Mouse (Mus musculus): ENCODE measurements around the gene Dll4.

Gene Dll4

DNA sequence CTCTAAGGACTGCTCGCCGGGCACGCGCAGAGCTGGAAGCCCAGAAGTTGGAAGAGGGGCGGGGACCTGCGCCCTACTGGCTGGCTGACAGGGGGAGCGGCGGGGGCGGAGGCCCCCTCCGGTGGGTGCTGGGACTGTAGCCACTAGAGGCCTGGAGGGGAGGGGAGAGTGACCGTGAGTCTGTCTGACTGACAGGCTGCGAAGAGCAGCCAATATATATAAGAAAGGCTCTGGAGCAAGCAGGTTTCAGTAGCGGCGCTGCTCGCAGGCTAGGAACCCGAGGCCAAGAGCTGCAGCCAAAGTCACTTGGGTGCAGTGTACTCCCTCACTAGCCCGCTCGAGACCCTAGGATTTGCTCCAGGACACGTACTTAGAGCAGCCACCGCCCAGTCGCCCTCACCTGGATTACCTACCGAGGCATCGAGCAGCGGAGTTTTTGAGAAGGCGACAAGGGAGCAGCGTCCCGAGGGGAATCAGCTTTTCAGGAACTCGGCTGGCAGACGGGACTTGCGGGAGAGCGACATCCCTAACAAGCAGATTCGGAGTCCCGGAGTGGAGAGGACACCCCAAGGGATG lies at the start of gene Dll4:
Gene Dll4 (plus strand): TSS at position 217 of the 576 bp plus-strand sequence.
- no peak for ATAC-seq (ENCODE audit: insufficient number of reproducible peaks, low FRiP score, low TSS enrichment)

DNA sequence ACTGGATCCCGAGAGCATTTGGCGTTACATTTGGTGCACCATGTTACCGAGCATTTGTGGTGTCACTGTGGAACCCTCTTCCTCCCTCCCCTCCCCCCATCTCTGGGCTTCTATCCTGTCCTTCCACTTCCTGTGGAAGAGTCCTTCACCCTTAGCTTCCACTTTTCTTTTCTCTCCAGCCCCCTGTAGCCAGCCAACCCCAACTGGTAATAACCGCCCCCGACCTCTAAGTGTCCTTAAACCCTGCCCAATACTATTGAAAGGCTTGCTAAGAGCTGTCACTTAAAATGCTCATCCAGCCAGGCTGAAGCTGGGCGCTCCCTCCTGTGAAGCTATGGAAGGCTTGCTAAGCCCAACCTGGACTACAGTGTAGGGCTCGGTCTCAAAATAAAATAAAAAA lies 48.7 kb upstream of the Dll4 start:
- no peak for ATAC-seq (ENCODE audit: insufficient number of reproducible peaks, low FRiP score, low TSS enrichment)

DNA sequence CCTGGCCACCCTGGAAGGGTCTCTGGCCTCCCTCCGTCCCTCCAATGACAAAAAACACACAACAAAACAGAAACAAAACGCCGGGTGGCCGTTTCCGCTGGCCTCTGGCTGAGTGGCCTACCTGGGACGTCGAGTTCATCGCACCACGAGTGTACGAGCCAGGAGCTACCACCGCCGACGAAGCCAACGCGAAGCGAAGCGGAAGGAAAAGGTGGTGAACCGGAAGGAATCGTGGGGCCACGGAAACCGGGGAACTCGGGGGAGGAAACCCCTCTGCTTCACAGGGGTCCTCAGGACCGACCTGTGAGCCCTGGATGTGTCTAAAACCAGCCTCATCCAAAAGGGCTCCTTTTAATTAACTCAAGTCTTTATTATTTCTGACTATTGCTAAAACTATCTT lies 47.8 kb upstream of the Dll4 start:
- ATAC-seq (ENCODE audit: insufficient number of reproducible peaks, low FRiP score, low TSS enrichment), result no peak

DNA sequence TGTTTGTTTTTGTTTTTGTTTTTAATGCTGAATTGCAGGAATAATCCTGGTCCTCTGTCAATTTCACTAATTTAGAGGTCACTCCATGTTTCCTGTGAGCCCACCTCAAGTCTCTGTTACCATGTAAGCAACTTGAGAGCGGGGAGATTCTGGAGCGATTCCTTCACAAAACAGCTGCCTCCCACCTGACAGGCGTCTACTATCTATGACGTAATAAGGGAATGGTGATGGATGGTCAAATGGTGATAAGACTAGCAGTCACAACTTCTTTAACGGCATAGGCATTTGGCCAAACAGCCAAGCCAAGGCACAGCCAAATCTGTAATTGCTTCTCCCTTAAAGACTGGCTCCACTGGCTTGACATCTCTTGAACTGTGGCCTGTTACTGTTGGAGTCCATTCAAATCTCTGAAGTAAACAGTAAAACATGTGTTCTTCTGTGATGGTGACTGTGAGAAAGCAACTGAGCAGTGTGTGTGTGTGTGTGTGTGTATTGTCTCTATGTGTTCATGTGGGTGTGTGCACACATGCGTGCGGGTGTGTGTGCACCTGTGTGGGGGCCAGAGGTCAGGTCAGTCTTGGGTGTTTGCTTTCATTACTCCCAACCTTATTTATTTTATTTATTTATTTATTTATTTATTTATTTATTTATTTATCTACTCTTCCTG lies 43.6 kb upstream of the Dll4 start:
- no peak for ATAC-seq (ENCODE audit: insufficient number of reproducible peaks, low FRiP score, low TSS enrichment)

DNA sequence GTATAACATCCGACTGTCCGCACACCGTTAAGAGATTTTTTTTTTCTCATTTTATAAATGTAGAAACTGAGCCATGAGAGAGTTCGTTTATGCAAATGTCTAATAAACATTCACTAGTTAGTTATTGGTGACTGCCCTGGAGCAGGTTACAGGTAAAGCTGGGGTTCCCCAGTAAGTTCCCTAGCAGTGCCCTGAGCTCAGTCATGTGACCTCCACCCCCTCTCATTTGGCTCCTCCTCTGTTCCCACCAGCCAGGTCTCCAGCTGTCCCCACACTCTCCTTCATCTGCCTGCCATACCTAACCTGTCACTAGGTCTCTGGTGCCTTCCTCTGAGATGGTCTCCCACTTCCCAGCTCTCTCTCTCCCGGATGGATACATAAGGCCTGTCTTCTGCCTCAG lies 38.2 kb upstream of the Dll4 start:
- ATAC-seq (ENCODE audit: insufficient number of reproducible peaks, low FRiP score, low TSS enrichment), result no peak

DNA sequence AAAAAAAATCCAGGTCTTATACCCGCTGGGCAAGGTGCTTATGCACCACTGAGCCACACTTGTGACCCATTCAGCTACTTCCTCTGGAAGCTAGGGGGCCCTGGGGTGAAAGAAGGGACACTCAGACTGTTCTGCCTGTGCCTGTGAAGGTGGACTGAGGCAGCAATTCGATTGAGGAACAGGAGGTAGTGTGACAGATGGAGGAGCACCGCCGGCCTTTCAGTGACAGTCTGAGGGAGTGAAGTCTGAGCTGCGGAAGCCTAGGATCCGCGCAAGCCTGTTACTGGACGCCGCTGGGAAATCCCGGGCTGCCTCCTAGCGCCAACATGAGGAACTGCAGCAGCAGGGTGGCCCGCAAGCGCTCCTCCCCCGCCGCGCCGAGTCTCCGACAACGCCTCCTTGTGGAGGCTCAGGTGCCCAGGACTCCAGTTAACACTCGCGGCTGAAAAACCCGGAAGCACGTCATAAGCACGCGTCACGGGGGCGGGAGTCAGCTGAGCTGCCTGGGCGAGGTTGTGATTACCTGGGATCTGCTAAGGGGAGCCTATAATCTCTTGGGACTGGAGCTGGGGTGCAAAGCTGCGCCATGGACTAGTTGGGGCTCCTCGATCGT lies 37.2 kb upstream of the Dll4 start, which contains the start of gene Vps18:
Gene Vps18 (plus strand): TSS at position 471 of the 613 bp plus-strand sequence.
- ATAC-seq (ENCODE audit: insufficient number of reproducible peaks, low FRiP score, low TSS enrichment), result peak; percentile 92

DNA sequence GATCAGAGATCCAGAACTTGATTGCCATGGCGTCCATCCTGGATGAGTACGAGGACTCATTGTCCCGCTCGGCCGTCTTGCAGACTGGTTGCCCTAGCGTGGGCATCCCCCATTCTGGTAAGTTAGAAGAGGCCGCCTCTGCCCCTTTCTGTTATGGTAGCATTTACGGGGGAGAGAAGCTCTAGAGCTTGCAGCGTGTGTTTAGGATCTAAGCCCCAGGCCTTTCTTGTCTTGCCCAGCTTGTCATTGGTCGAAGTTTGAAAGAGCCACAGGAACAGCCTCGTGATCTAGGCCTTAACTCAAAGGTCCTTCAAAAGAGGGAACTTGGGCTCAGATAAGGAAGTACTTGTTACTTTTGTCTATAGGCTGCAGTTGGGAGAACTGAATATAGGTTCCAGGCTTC lies 36.6 kb upstream of the Dll4 start:
- ATAC-seq (ENCODE audit: insufficient number of reproducible peaks, low FRiP score, low TSS enrichment), result no peak

DNA sequence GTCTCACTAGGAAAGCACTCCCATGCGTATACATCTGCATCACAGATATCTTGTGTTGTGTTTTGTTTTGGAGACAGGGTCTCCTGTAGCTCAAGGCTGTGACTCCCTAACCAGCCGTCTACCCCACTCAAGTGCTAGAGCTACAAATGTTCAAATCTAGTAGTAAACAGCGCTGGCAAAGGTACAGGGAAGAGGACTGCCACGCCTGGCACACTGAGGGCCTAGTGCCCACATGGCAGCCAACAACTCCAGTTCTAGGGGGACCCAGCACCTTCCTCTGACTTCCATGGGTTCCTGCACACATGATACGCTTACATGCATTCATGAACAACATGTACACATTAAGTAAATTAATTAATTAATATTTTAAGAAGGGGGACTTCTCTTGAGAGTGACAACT lies 33.3 kb upstream of the Dll4 start:
- no peak for ATAC-seq (ENCODE audit: insufficient number of reproducible peaks, low FRiP score, low TSS enrichment)

DNA sequence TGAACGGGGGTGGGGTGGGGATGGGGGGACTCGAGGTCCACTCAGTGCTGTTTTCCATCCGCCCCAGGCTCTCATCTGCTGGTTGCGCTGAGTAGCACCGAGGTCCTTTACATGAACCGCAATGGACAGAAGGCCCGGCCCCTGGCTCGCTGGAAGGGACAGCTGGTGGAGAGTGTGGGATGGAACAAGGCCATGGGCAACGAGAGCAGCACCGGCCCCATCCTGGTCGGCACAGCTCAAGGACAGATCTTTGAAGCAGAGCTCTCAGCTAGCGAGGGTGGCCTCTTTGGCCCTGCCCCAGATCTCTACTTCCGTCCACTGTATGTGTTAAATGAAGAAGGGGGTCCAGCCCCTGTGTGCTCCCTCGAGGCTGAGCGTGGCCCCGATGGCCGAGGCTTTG lies 32.7 kb upstream of the Dll4 start:
- peak; percentile 38 for ATAC-seq (ENCODE audit: insufficient number of reproducible peaks, low FRiP score, low TSS enrichment)

DNA sequence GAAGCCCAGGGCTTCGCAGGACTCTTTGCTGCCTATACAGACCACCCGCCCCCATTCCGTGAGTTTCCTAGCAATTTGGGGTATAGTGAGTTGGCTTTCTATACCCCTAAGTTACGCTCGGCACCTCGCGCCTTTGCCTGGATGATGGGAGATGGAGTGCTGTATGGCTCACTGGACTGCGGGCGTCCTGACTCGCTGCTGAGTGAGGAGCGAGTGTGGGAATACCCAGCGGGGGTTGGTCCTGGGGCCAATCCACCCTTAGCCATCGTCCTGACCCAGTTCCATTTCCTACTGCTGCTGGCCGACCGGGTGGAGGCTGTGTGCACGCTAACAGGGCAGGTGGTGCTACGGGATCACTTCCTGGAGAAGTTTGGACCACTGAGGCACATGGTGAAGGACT lies 32.3 kb upstream of the Dll4 start:
- ATAC-seq (ENCODE audit: insufficient number of reproducible peaks, low FRiP score, low TSS enrichment), result no peak

DNA sequence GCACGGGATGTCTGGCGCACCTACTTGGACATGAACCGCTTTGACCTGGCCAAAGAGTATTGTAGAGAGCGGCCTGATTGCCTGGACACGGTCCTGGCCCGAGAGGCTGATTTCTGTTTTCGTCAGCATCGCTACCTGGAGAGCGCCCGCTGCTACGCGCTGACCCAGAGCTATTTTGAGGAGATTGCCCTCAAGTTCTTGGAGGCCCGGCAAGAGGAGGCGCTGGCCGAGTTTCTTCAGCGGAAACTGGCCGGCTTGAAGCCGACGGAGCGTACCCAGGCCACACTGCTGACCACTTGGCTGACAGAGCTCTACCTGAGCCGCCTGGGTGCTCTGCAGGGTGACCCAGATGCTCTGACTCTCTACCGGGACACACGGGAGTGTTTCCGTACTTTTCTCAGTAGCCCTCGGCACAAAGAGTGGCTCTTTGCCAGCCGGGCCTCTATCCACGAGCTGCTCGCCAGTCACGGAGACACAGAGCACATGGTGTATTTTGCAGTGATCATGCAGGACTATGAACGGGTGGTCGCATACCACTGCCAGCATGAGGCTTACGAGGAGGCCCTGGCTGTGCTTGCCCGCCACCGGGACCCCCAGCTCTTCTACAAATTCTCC lies 31.7 kb upstream of the Dll4 start:
- peak; percentile 21; the same call in 1 of the 2 replicates for ATAC-seq (ENCODE audit: insufficient number of reproducible peaks, low FRiP score, low TSS enrichment)

DNA sequence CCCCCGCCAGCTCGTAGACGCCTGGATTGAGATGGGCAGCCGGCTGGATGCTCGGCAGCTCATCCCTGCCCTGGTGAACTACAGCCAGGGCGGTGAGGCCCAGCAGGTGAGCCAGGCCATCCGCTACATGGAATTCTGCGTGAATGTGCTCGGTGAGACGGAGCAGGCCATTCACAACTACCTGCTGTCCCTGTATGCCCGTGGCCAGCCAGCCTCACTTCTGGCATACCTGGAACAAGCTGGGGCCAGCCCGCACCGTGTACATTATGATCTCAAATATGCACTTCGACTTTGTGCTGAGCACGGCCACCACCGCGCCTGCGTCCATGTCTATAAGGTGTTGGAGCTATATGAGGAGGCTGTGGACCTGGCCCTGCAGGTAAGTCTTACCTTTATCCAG lies 31.2 kb upstream of the Dll4 start:
- peak; percentile 7; the same call in 1 of the 2 replicates for ATAC-seq (ENCODE audit: insufficient number of reproducible peaks, low FRiP score, low TSS enrichment)

DNA sequence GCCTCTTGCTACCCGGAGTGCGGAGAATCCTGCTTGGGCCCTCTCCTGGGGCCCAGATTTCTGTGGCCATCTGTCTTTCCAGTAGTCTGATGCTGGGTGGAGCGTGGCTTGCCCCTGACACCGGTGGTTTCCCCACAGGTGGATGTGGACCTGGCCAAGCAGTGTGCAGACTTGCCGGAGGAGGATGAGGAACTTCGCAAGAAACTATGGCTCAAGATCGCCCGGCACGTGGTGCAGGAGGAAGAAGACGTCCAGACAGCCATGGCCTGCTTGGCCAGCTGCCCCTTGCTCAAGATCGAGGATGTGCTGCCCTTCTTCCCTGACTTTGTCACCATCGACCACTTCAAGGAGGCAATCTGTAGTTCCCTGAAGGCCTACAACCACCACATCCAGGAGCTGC lies 28.8 kb upstream of the Dll4 start:
- ATAC-seq (ENCODE audit: insufficient number of reproducible peaks, low FRiP score, low TSS enrichment), result no peak

DNA sequence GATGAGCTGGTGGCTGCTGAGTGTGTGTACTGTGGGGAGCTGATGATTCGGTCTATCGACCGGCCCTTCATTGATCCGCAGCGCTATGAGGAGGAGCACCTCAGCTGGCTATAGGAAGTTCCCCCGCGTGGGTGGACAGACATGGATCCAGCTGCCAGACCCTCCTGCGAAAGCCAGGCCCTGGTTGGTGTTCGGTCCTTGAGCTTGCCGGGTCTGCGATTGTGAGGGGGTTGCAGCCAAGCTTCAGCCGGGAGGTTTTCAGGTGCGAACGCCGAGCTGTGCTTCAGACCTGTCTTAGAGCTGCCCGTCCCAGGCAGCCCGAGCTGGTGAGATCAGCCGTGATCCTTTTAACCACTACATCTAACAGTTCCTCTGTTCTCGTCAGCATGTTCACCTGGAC lies 28.1 kb upstream of the Dll4 start:
- no peak for ATAC-seq (ENCODE audit: insufficient number of reproducible peaks, low FRiP score, low TSS enrichment)

DNA sequence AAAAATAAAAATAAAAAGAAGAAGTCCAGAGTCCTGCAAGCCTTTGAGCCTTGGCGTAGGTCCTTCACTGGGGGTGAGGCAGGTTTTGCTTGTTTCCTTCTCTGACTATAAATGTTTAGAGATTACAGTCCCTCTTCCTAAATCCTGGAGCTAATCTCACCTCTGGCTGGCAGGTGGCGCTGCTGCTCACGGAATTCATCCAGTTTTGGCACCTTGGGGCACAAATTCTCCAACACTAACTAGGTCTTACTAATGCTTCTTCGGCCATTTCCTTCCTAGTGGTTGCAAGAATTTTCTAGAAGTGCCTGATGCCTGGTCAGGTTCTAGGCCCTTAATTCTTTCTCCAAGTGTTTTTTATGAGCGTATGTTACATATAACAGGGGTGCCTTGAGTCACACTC lies 27.3 kb upstream of the Dll4 start:
- ATAC-seq (ENCODE audit: insufficient number of reproducible peaks, low FRiP score, low TSS enrichment), result no peak

DNA sequence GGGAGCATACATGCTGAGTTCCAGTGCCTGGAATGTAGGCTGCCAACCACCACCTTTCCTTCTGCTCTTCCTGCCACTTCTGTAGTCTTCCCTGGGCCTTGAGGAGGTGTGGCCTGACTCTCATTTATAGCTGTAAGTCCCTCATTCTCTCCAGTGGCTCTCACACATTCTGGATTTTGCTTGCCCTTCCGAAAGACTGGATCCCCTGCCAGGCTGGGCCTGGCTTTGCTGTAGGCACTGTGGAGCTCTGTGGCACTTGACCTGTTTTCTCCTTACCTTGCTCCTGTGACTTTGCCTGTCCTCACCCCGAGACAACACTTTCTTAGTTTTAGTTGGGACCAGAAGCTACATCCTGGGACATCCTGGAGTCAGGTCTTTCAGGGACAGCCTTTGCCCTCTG lies 26.7 kb upstream of the Dll4 start:
- ATAC-seq (ENCODE audit: insufficient number of reproducible peaks, low FRiP score, low TSS enrichment), result no peak

DNA sequence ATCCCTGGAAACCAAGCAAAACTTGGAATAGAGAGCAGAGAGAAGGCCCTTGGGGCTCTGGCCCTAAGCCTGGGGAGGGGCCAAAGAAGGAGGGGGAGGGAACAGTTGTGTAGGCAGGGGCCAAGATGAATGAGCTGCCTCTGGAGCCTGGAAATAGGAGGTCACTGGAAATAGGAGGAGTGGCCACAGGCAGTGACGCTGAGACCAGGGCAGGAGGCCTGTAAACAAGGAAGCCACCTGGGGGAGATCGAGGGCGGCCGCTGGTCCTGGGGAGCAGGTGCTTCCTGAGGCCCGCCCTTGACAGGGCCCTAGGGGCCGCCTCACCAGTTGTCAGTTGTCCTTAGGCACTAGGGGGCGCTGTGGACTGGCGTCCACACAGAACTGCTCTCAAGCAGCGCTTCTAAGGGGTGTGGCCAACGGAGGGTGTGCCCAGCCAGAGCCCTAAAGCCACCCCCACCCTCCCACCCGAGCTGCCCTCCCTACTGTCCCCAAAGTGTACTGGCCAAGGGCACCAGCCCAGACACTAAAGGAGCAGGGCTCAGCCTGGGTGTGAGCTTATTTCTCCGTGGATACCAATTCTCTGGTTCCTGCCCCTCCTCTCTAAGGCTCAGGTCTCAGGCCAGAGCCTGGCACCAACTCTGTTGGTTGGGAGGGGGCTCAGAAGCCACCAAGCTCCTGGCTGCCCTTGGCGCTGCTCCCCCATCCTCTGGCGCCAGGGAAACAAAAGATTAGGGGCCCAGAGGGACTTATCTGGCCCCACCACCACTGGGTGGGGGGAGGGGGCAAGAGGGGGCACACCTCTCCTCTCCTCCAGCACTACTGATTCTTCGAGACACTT lies 25.4 kb upstream of the Dll4 start:
- peak; percentile 66; the same call in 1 of the 2 replicates for ATAC-seq (ENCODE audit: insufficient number of reproducible peaks, low FRiP score, low TSS enrichment)

DNA sequence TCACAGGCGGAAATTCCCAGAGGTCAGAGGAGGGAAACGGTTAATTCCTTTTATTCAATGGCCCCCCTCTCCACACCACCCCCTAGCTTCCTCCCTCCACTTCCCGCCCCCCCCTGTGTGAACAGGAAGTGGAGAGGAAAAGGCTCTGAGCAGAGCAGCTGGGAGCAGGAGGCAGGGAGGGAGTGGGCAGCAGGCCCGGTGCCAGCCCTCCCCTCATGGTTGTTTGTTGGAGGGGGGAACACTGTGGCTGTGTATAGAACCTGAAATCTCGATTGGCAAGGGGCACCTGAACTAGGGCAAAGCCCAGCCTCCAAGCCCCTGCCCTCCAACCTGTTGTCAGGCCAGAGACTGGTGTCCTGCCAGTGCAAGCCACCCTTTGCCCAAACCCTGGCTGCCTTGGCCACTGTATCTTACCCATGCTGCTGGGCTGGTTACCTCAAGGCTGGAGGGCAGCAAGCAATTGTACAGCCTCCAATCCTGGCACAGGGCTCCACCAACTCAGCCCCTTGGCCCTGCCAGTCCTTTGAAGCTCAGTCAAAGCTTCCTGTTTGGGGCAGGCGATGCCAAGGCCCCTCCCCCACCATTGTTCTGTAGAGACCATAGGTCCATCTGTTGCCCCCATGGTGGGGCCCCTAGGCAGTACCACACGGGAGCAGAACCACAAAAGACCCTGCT lies 24.6 kb upstream of the Dll4 start:
- ATAC-seq (ENCODE audit: insufficient number of reproducible peaks, low FRiP score, low TSS enrichment), result no peak

DNA sequence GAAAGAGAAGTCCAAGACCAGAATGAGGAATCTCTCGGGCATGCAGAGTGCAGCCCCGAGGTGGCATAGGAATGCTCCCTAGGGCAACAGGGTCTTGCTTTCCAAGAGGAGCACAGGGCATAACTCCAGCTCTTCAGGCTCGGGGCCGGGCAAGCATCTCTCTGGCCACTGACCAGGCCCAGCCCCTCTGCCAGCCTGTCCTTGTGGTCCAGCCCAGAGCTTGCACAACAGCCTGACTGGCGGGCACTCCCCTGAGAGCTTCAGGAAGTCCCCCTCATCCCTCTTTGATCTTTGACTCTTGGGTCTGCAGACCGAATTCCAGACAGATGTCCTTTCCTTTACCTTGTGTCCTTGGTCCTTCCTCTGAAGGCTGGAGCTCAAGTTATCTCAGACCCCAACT lies 22.7 kb upstream of the Dll4 start:
- ATAC-seq (ENCODE audit: insufficient number of reproducible peaks, low FRiP score, low TSS enrichment), result no peak

DNA sequence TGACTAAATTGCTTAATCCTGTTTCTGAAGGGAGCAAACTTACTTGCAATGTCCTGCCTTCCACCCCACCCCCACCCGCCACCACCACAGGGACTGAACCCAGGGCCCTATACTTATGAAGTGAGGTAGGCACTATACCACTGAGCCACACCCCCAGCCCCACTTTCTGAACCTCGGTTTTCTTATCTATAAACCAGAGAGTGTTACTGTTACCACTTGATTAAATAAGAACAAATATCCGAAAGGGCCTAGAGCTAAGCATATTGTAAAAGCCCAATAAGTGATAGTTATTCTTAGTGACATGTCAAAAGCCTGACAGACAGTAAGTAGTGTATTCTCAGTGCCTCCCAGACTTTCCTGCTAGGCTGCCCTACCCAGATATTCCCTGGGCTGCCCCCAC lies 21.2 kb upstream of the Dll4 start:
- no peak for ATAC-seq (ENCODE audit: insufficient number of reproducible peaks, low FRiP score, low TSS enrichment)
